Mouse (Mus musculus): ENCODE data around the gene Bcl11a. TPM values are rescaled to one million over a fixed set of nuclear protein-coding genes. Genes with fewer than 3 reads are reported as not detected.

Bcl11a gene
- total and polyA plus RNA-seq, 3 experiments = 37.0 to 112 (median 83.8) TPM

DNA sequence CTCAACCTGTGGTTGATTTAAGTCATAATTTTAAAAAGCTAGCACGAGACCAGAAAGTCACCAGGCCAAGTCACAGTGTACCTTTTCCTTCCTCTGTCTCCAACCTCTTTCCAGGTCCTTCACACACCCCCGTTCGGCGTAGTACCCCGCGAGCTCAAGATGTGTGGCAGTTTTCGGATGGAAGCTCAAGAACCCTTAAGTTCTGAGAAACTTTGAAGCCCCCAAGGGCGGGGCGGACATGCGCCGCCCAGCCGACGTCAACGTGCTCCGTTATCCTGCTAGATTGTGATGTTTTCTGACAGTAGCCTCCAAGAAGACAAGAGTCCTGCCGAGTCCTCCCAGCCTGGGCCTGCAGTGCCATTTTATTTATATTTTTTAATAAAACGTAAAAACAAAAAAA lies 94.7 kb downstream of the Bcl11a start:
- Histone ChIP-seq H3K36me3 (ENCODE audit: control insufficient read depth in 1 of 2, insufficient read depth in 2 of 2, low read length in 2 of 2) (peaks cover 0 to 17% of the 10 kb centered on the region in 2 experiments; a peak in 2 of 4 replicates), H3K9ac (ENCODE audit: control insufficient read depth, low read depth, low read length, poor library complexity, severe bottlenecking) (no peak overlapping the region), H3K4me1 (ENCODE audit: control insufficient read depth in 1 of 2, insufficient read depth in 2 of 2, low read length in 2 of 2) (no peaks in the 10 kb centered on the region), H3K4me3 (ENCODE audit: control insufficient read depth in 1 of 2, insufficient read depth in 1 of 2, low read depth in 2 of 2, low read length in 2 of 2) (no peak overlapping the region), H3K27ac (ENCODE audit: control insufficient read depth, low read depth, low read length) (no peak overlapping the region), H3K9me3 (replicated peaks; ENCODE audit: insufficient read depth, low read length) (no peaks in the 10 kb centered on the region), H3K79me2 (ENCODE audit: control insufficient read depth, insufficient read depth, low read length, poor library complexity) (0 out of 2 replicates have a peak, but pooled peaks cover under 1% of the 10 kb centered on the region), H3K27me3 (ENCODE audit: control insufficient read depth in 1 of 2, insufficient read depth in 2 of 2, low read length in 2 of 2) (no peaks in the 10 kb centered on the region)
- peak; percentile 11 for DNase-seq (ENCODE audit: low read depth, low spot score)
- TF ChIP-seq MYB (IDR thresholded peaks at IDR 0.05; ENCODE audit: low read depth, low read length) = no peak
- no peak for TF ChIP-seq ZKSCAN1 (IDR thresholded peaks at IDR 0.05; ENCODE audit: low read depth, low read length)
- no peak for TF ChIP-seq E2F4 (IDR thresholded peaks at IDR 0.05; ENCODE audit: borderline replicate concordance, low read depth, low read length)

DNA sequence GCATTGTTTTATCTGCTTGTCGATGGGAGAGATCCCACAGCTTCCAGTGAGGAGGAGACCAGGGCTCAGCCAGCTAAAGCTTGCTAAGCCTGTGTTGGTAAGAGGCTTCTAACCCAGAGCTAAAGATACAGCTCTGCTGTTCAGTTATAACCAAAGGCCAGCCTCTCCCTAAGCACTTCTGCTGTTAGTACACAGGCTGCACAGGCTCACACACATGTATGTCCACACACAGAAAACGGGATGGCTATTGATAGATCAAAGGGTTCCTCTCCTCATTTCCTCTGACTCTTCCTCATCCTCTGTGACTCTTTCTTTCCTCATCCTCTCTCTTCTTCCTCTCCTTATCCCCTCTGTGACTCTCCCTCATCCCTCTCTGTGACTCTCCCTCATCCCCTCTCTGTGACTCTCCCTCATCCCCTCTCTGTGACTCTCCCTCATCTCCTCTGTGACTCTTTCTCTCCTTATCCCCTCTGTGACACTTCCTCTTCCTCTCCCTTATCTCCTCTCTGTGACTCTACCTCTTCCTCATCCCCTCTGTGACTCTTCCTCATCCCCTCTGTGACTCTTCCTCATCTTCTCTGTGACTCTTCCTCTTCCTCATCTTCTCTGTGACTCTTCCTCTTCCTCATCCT lies 96.4 kb downstream of the Bcl11a start:
- DNase-seq (ENCODE audit: low read depth, low spot score) = peak; percentile 48
- H3K27ac ChIP-seq (ENCODE audit: control insufficient read depth, low read depth, low read length) = no peak overlapping the region
- H3K9me3 ChIP-seq (replicated peaks; ENCODE audit: insufficient read depth, low read length) = no peaks in the 10 kb centered on the region
- H3K9ac ChIP-seq (ENCODE audit: control insufficient read depth, low read depth, low read length, poor library complexity, severe bottlenecking) = no peak overlapping the region
- H3K79me2 ChIP-seq (ENCODE audit: control insufficient read depth, insufficient read depth, low read length, poor library complexity) = no peaks in the 10 kb centered on the region
- H3K36me3 ChIP-seq (ENCODE audit: control insufficient read depth in 1 of 2, insufficient read depth in 2 of 2, low read length in 2 of 2) = peaks cover 0 to 4% of the 10 kb centered on the region in 2 experiments; a peak in 1 of 4 replicates
- no peaks in the 10 kb centered on the region for H3K27me3 ChIP-seq (ENCODE audit: control insufficient read depth in 1 of 2, insufficient read depth in 2 of 2, low read length in 2 of 2)
- no peaks in the 10 kb centered on the region for H3K4me1 ChIP-seq (ENCODE audit: control insufficient read depth in 1 of 2, insufficient read depth in 2 of 2, low read length in 2 of 2)
- no peak overlapping the region for H3K4me3 ChIP-seq (ENCODE audit: control insufficient read depth in 1 of 2, insufficient read depth in 1 of 2, low read depth in 2 of 2, low read length in 2 of 2)
- no peak for TF ChIP-seq ZC3H11A (IDR thresholded peaks at IDR 0.05; ENCODE audit: low read depth, low read length)
- no peak for TF ChIP-seq NELFE (IDR thresholded peaks at IDR 0.05; ENCODE audit: low read depth, low read length)
- TF ChIP-seq MYB (IDR thresholded peaks at IDR 0.05; ENCODE audit: low read depth, low read length) = no peak
- TF ChIP-seq POLR2AphosphoS2 (IDR thresholded peaks at IDR 0.05; ENCODE audit: low read length) = peak; percentile 69
- no peak for TF ChIP-seq NRF1 (IDR thresholded peaks at IDR 0.05; ENCODE audit: insufficient read depth, low read depth, low read length, poor library complexity, severe bottlenecking)
- no peak for TF ChIP-seq SMC3 (IDR thresholded peaks at IDR 0.05; ENCODE audit: low read depth, low read length)
- TF ChIP-seq ETS1 (IDR thresholded peaks at IDR 0.05; ENCODE audit: low read depth, low read length) = no peak
- TF ChIP-seq KAT2A (conservative IDR thresholded peaks at IDR 0.05; ENCODE audit: low read depth, low read length) = no peak
- TF ChIP-seq USF2 (IDR thresholded peaks at IDR 0.05; ENCODE audit: borderline replicate concordance in 1 of 2, insufficient read depth in 1 of 2, low read depth in 1 of 2, low read length in 2 of 2) = no peak
- no peak for TF ChIP-seq CHD2 (IDR thresholded peaks at IDR 0.05; ENCODE audit: low read length)
- TF ChIP-seq RCOR1 (IDR thresholded peaks at IDR 0.05; ENCODE audit: low read depth, low read length) = no peak
- TF ChIP-seq RAD21 (IDR thresholded peaks at IDR 0.05; ENCODE audit: low read depth, low read length) = no peak
- no peak for TF ChIP-seq MEF2A (IDR thresholded peaks at IDR 0.05; ENCODE audit: extremely low read depth, insufficient replicate concordance, low read depth, low read length, poor library complexity, severe bottlenecking)
- TF ChIP-seq TAL1 (IDR thresholded peaks at IDR 0.05; ENCODE audit: low read length) = no peak
- TF ChIP-seq POLR2AphosphoS5 (IDR thresholded peaks at IDR 0.05; ENCODE audit: borderline replicate concordance, low read depth, low read length) = no peak
- no peak for TF ChIP-seq MAX (IDR thresholded peaks at IDR 0.05; ENCODE audit: low read length)
- TF ChIP-seq E2F4 (IDR thresholded peaks at IDR 0.05; ENCODE audit: borderline replicate concordance, low read depth, low read length) = no peak
- TF ChIP-seq EP300 (IDR thresholded peaks at IDR 0.05; ENCODE audit: low read depth in 1 of 2, low read length in 2 of 2) = no peak
- TF ChIP-seq UBTF (IDR thresholded peaks at IDR 0.05; ENCODE audit: borderline replicate concordance, insufficient read depth, low read depth, low read length) = no peak
- no peak for TF ChIP-seq GABPA (IDR thresholded peaks at IDR 0.05; ENCODE audit: low read depth, low read length)
- no peak for TF ChIP-seq MXI1 (IDR thresholded peaks at IDR 0.05; ENCODE audit: low read depth, low read length)
- no peak for TF ChIP-seq MAFK (IDR thresholded peaks at IDR 0.05; ENCODE audit: borderline replicate concordance, low read depth, low read length)
- no peak for TF ChIP-seq HCFC1 (IDR thresholded peaks at IDR 0.05; ENCODE audit: low read depth, low read length)
- TF ChIP-seq GATA1 (IDR thresholded peaks at IDR 0.05; ENCODE audit: low read depth, low read length) = peak; percentile 31; the same call in 1 of the 2 replicates
- 0 out of 2 replicates have a peak, but pooled peaks have one; percentile 49 for TF ChIP-seq ZMIZ1 (IDR thresholded peaks at IDR 0.05; ENCODE audit: low read depth, low read length)
- TF ChIP-seq TBP (IDR thresholded peaks at IDR 0.05; ENCODE audit: low read depth, low read length) = no peak
- no peak for TF ChIP-seq ZNF384 (IDR thresholded peaks at IDR 0.05; ENCODE audit: low read depth, low read length)
- TF ChIP-seq USF1 (IDR thresholded peaks at IDR 0.05; ENCODE audit: low read depth, low read length) = no peak
- TF ChIP-seq JUND (IDR thresholded peaks at IDR 0.05; ENCODE audit: low read depth, low read length) = no peak

Measured in MEL (cell line).